Mouse (Mus musculus) cerebellum, adult 2 months (tissue): ENCODE data around the gene Anapc11. TPM values are rescaled to one million over a fixed set of nuclear protein-coding genes. Genes with fewer than 3 reads are reported as not detected.
"Not testable (repeated sequence)": the region's sequence is repeated elsewhere in the genome, so short reads cannot be mapped to it uniquely, and the experiment has no call there.

Experiments used
- DNase-seq, 2 experiments: peaks; one replicate each; pipeline ENCODE4 v3.0.0; 2021
- H3K27ac ChIP-seq: fragments of 200-500 bp; 2 replicates; pipeline ENCODE4 v1.5.1; 2012; ENCODE audit warnings: low read length, control low read depth, inconsistent platforms; ENCODE audit not compliant: insufficient read depth
- H3K27me3 ChIP-seq: fragments of 200-500 bp; 2 replicates; pipeline ENCODE4 v1.6.1; 2012; ENCODE audit warnings: inconsistent platforms, mild to moderate bottlenecking, low read length, moderate library complexity; ENCODE audit not compliant: control insufficient read depth, insufficient read depth
- H3K4me1 ChIP-seq: fragments of 200-500 bp; 2 replicates; pipeline ENCODE4 v1.6.1; 2011; ENCODE audit warnings: low read length; ENCODE audit not compliant: control insufficient read depth, insufficient read depth
- H3K4me3 ChIP-seq: fragments of 200-500 bp; replicated peaks from 2 replicates; pipeline ENCODE3; 2011; ENCODE audit warnings: mild to moderate bottlenecking, low read depth, low read length, control low read depth; ENCODE audit not compliant: insufficient read depth
- CTCF ChIP-seq: fragments of 200-500 bp; IDR thresholded peaks from 2 replicates; pipeline ENCODE4 v1.5.1; 2011; ENCODE audit warnings: low read depth, mild to moderate bottlenecking, control low read depth, low read length, moderate library complexity, borderline replicate concordance; ENCODE audit not compliant: insufficient read depth
- POLR2A ChIP-seq: fragments of 200-500 bp; IDR thresholded peaks from 2 replicates; pipeline ENCODE4 v1.6.1; 2011; ENCODE audit warnings: low read length, control low read depth, borderline replicate concordance; ENCODE audit not compliant: insufficient read depth
- WGBS: fragments of 180-500 bp; shearing (Covaris S2); methylation state at CpG from one replicate; pipeline ENCODE4 v1.1.7; 2018; 5-methylcytosine and 5-hydroxymethylcytosine counted together
- polyA plus RNA-seq: library from polyadenylated mRNA; depleted of rRNA; stranded (reverse); fragments of >200 nt; gene quantifications from 2 replicates; pipeline ENCODE4 v1.2.3, GENCODE M21; 2012

Gene Anapc11
- polyA plus RNA-seq, 1 experiment, result 178 TPM

DNA sequence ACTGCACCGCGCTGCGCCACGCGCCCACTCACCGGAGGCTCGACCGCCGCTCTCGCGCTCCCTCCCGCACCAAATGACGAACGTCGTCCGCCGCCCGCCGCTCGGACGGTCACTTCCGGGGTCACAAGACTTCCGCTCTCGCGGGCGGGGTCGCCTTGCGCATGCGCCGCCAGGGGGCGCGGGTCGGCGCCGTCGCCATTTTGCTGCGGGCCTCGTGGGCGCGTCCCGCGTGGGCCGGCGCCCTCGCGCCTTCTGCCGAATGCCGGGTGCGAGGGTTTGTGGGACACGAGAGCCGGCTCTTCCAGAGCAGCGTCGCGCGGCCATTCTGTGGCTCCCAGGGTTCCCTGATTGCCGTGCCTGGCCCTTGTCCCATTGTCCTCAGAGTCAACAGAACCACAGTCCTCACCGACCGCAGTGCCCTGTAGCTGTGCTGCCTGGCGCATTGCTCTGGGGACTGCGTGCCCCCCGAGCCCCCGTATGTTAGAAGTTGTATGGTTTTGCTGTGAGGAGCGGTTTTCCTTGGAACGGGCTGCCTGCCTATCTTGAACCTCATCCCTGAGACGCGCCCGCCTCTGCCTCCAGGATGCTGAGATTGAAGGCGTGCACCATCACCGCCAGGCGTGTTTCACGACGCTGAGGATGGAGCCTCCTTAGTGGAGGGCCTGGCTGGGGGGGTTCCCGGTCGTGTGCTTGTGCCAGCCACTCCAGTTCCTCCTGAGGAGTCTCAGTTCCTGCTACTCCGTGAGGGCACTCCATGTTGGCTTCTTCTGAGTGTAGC lies 16.5 kb upstream of the Anapc11 start, which contains the start of gene Arhgdia:
TSS of gene Arhgdia (minus strand) at position 135 of the 778 bp plus-strand sequence.
- H3K27me3 ChIP-seq, result no peaks in the 10 kb centered on the region
- TF ChIP-seq POLR2A (peak; percentile 86), CTCF (peak; percentile 28; the same call in 1 of the 2 replicates)
- H3K27ac ChIP-seq, result peak within 1 kb of the TSS; percentile 88
- H3K4me3 ChIP-seq, result peak within 1 kb of the TSS; percentile 73
- 3% methylated on average over 73 of the region's 75 CpGs for WGBS
- DNase-seq, result peak; percentile 89 to 91
- H3K4me1 ChIP-seq, result peaks cover 13% of the 10 kb centered on the region

DNA sequence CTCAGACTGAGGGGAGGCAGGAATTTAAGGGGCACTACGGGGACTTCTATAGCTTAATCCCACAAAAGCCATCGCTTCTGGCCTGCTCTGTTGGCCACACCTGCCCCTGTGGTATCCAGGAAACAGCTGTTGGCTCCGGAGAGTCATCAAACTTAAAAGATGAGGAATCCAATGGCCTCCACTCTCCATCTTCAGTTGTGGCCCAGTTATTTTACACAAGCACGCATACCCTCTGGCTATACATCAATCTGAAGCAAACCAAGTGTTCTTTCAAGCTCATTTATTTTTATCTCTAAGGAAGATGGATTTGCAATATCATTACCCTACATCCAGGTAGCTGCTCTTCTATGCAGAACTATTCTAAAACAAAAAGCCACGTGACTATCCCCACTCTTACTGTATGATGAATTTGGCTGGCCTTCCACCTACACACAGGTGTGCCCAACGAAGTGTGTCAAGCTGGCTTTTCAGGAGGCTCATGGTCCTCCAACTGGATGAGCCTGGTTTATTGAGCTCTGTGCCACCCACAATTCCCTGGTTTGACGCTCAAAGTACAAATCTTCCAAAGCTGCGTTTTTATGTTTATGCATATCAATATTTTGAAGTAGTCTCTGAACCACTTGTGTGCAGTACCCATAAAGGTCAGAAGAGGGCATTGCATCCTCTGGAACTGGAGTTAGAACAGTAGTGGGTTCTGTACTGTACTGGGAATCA lies 15.8 kb upstream of the Anapc11 start:
- 65% methylated on average over 8 of the region's 8 CpGs for WGBS
- Histone ChIP-seq H3K4me1 (peaks cover 13% of the 10 kb centered on the region), H3K27me3 (no peaks in the 10 kb centered on the region), H3K4me3 (peak overlapping the region; percentile 73), H3K27ac (peak overlapping the region; percentile 88)
- peak in 1 of 2 experiments; percentile 31 for DNase-seq
- peak; percentile 37; the same call in 1 of the 2 replicates for TF ChIP-seq CTCF
- no peak for TF ChIP-seq POLR2A

DNA sequence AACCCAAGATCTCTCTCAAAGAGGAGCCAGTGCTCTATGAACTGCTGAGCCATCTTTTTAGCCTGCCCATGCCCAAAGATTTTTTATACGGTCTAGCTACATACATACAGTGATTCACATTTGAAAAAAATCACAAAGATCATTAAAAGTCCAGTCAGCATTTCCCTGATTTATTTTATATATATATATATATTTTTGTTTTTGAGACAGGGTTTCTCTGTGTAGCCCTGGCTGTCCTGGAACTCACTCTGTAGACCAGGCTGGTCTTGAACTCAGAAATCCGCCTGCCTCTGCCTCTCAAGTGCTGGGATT lies 15.3 kb upstream of the Anapc11 start:
- peaks cover 13% of the 10 kb centered on the region for H3K4me1 ChIP-seq
- 91% methylated on average over 2 of the region's 2 CpGs for WGBS
- not testable (repeated sequence) for H3K27me3 ChIP-seq, H3K27ac ChIP-seq, DNase-seq, H3K4me3 ChIP-seq

DNA sequence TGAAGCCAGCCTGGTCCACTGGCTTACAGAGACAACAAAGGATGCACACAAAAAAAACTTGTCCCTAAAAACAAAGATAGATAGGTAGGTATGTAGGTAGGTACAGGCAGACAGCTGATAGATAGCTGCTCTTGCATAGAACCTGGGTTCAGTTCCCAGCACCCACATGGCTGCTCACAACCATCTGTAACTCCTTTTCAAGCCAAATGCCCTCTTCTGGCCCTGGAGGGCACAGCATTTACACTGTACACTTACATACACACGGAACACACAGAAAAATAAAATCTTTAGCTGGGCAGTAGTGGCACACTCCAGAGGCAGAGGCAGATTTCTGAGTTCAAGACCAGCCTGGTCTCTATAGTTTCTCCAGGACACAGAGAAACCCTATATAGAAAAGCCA lies 14.3 kb upstream of the Anapc11 start:
- no peak for TF ChIP-seq POLR2A
- no peak for TF ChIP-seq CTCF
- no peak overlapping the region for H3K4me3 ChIP-seq
- H3K27me3 ChIP-seq, result no peaks in the 10 kb centered on the region
- DNase-seq, result no peak
- 94% methylated on average over 1 of the region's 1 CpGs for WGBS
- no peak overlapping the region for H3K27ac ChIP-seq
- peaks cover 13% of the 10 kb centered on the region for H3K4me1 ChIP-seq

DNA sequence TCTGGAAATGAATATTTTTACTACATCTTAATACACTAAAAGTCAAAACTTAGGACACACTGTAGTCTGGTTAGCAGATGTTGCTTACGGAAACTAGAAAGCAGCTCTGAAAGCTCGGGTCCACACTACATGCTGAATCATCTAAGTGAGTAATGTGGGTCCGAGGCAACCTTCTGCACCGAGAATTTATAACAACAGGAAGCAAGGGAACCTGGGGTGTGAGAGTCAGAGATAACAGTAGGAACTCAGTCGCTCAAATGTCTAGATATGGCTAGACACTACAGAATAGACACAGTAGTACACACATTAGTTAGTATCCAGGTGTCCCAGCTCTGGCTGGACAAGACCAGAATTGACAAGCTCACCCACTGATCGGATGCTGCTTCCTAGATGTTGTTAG lies 9.7 kb upstream of the Anapc11 start:
- H3K4me3 ChIP-seq, result no peak overlapping the region
- no peak overlapping the region for H3K27ac ChIP-seq
- WGBS, result 94% methylated on average over 6 of the region's 6 CpGs
- TF ChIP-seq POLR2A, result no peak
- TF ChIP-seq CTCF, result no peak
- no peaks in the 10 kb centered on the region for H3K4me1 ChIP-seq
- H3K27me3 ChIP-seq, result no peaks in the 10 kb centered on the region
- DNase-seq, result no peak

DNA sequence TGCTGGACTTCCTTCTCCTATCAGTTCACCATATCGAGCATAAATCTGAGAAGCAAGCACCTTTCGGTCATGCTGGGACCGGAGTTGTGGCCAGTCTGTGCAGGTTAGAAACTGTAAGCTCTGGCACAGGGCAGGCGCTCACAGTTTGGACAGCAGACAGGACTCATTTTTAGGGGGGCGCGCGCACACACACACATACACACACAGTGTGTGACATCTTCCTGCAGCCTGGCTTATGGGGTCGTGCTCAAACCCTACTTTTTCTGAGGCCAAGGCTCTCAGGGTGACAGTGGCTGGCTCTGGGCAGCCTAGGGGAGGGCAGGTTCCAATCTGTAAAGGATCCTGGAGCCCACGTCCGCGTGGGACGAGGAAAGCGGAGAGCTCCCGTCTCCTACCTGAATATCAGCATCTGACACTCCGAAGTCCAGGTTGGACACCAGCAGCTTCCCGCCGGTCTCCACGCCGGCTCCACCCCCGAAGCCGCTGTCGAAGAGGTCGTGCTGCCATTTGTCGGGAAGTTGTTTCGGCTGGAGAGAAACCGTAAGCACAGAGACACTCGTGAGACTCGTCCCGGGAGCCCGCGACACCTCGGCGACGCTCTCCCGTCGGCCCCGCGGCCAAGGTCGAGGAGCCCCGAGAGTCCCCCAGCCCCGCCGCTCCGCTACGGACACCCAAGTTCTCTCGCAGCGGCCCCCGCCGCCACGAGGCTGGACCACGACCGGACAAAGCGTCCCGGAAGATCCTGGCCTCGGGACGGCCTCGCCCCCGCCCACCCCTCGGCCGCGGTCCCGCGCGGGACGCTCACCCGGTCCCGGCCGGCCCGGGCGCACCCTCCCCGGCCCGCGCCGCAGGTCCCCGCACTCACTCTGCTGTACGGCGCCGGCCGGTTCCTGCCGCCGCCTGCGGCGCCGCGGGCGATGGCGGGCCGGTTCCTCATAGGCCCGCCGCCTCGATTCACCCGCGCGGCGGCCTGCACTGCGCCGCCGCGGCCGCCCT lies 683 bp upstream of the Anapc11 start:
- H3K27me3 ChIP-seq, result no peaks in the 10 kb centered on the region
- no peak for TF ChIP-seq POLR2A
- no peak for TF ChIP-seq CTCF
- peak in 1 of 2 experiments; percentile 33 for DNase-seq
- H3K4me1 ChIP-seq, result peaks cover 12% of the 10 kb centered on the region
- 2% methylated on average over 99 of the region's 99 CpGs for WGBS
- H3K4me3 ChIP-seq, result peak overlapping the region; percentile 66
- 0 out of 2 replicates have a peak overlapping the region, but pooled peaks have one; percentile 46 for H3K27ac ChIP-seq

DNA sequence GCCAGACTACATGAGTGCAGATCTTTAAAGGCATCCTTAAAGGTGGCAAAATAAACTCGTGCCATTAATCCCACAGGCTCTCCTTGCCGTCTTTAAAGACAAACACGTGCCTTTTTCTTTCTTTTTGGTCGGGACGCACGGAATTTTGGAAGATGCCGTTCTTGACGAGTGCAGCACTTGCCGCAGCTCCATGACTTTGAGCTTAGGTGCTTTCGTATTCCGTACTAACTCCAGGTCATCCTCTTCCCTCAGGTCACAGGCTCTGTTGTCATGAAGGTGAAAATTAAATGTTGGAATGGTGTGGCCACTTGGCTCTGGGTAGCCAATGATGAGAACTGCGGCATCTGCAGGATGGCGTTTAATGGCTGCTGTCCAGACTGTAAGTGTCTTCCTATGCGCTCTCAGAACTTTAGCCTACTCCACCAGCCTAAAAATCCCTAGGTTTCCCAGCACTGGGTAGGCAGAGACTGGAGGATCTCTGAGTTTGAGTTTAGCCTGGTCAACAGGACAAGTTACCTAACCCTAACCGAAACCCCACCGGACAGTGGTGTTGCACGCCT lies 849 bp downstream of the Anapc11 start:
- Histone ChIP-seq H3K4me1 (peaks cover 12% of the 10 kb centered on the region), H3K27me3 (no peaks in the 10 kb centered on the region), H3K27ac (no peak overlapping the region), H3K4me3 (peak overlapping the region; percentile 81)
- peak in 1 of 2 experiments; percentile 19 for DNase-seq
- TF ChIP-seq CTCF, result no peak
- TF ChIP-seq POLR2A, result no peak
- 26% methylated on average over 17 of the region's 17 CpGs for WGBS
